Mouse (Mus musculus): ENCODE measurements around the gene Nucks1. TPM values are rescaled to one million over a fixed set of nuclear protein-coding genes. Genes with fewer than 3 reads are reported as not detected.

Nucks1 gene
- polyA plus RNA-seq, 1 experiment from 2014 or later = 102 TPM

DNA sequence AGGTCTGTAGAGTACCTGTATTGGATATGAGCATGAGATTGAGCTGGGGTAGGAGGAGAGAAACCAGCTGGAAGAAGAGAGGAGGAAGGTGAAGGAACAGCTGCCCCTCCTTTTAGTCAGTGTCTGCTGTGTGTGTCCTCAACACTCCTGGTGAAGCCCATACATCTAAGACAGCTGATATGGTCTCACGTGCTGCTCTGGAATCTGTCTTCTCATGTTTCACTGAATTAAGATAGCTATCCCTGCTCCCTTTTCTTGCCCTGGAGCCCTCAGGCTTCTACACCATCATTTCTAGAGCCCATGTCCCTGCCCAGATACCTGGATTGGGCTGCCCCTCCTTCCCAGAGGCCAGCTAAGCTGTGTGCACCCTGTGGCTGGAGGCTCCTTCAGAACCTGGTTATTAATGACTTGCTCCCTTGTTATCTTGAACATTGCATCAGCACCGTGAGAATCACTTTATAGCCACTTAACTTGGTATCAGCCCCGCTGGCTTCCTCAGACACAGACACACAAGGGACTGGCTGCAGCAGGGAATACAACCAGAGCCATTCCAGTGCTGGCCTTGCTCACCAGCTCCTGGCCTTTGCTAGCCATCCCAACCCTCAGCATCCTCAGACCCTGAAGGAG is 44.9 kb downstream of the Nucks1 start:
- 61% methylated on average over 3 of the region's 3 CpGs for WGBS
- no peak overlapping the region for H3K9ac ChIP-seq (replicated peaks)
- no peaks in the 10 kb centered on the region for H3K36me3 ChIP-seq
- H3K9me3 ChIP-seq = no peaks in the 10 kb centered on the region
- H3K4me1 ChIP-seq = peaks cover 4% of the 10 kb centered on the region; the same call in 1 of the 2 replicates
- no peak for ATAC-seq (ENCODE audit: low FRiP score, low read depth)
- H3K27me3 ChIP-seq = peaks cover 13% of the 10 kb centered on the region
- no peak overlapping the region for H3K4me2 ChIP-seq (replicated peaks)
- no peak overlapping the region for H3K27ac ChIP-seq (replicated peaks)
- no peak overlapping the region for H3K4me3 ChIP-seq

DNA sequence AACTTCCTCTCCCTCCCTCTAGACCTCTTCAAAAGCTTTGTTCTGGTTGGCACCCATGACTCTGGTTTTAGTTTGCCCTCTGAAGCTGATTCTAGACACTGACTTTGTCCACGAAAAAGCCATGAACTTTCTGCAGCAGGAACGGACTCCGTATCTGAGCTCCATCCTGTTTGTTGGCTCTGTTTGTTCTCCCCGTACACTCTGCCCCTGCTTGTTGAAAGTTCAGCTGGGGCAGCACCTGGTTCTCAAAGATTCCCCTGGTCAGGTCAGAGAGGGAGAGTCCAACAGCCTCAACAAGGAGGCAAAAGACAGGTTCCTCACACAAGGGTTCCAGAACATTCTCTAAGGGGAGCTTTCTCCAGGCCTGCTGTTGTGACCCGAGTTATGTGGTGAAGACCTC is 47.1 kb downstream of the Nucks1 start:
- H3K4me2 ChIP-seq (replicated peaks) = no peak overlapping the region
- no peak overlapping the region for H3K9ac ChIP-seq (replicated peaks)
- no peak for ATAC-seq (ENCODE audit: low FRiP score, low read depth)
- H3K4me3 ChIP-seq = no peak overlapping the region
- peaks cover 25% of the 10 kb centered on the region for H3K27me3 ChIP-seq
- no peak overlapping the region for H3K27ac ChIP-seq (replicated peaks)
- H3K9me3 ChIP-seq = no peaks in the 10 kb centered on the region
- peaks cover 8% of the 10 kb centered on the region; the same call in 1 of the 2 replicates for H3K4me1 ChIP-seq
- 89% methylated on average over 5 of the region's 5 CpGs for WGBS
- H3K36me3 ChIP-seq = no peaks in the 10 kb centered on the region

DNA sequence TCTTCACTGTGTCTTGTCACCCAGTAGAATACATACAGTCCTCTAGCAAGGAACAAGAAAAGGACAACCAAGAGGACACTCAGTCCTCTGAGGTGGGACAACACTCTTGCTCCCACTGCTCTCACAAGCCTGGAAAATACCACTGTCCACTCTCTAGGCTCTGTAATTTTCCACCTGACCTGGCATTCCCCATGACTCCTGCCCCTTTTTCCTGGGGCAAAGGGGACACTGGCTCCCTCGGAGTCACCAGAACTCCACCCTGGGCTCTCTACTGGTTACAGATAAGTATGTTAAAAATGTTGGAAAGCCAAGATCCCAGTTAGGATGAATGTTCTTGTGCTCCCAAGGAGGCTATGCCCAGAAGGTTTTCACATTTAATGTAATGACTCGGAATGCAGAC is 50.7 kb downstream of the Nucks1 start:
- Histone ChIP-seq H3K27ac (replicated peaks) (no peak overlapping the region), H3K9me3 (no peaks in the 10 kb centered on the region), H3K36me3 (no peaks in the 10 kb centered on the region), H3K27me3 (peaks cover 31% of the 10 kb centered on the region), H3K9ac (replicated peaks) (no peak overlapping the region), H3K4me1 (peaks cover 29% of the 10 kb centered on the region), H3K4me3 (no peak overlapping the region), H3K4me2 (replicated peaks) (no peak overlapping the region)
- ATAC-seq (ENCODE audit: low FRiP score, low read depth) = no peak
- 47% methylated on average over 2 of the region's 2 CpGs for WGBS

DNA sequence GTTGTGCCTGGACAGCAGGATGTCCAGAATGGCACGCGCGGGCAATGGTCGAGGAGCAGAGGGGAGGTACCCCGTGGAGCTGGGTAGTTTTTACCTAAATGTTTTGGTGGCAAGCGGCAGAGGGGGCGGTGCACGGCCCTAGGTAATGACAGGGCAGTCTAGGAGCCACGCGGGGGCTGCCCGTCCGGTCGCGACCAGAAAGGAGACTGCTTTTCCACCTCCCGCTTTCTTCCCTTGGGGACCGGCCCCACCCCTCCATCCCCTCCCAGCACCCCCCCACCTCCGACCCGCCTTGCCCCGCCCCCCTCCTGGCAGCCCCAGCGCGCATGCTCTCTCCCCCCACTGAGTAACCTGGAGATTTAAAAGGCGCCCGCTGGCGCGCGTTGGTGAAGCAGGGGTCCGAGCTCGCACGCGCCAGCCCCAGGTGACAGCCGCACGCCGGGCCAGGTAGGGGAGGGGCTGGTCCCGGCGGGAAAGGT is 52.3 kb downstream of the Nucks1 start, which contains the start of gene Slc45a3:
Gene Slc45a3 (plus strand): TSS at position 362 of the 479 bp plus-strand sequence.
- Histone ChIP-seq H3K4me3 (peak within 1 kb of the TSS; percentile 96), H3K27ac (replicated peaks) (peak within 1 kb of the TSS; percentile 35; the same call in 1 of the 2 replicates), H3K27me3 (peaks cover 33% of the 10 kb centered on the region), H3K4me2 (replicated peaks) (peak within 1 kb of the TSS; percentile 95), H3K4me1 (peaks cover 44% of the 10 kb centered on the region), H3K36me3 (no peaks in the 10 kb centered on the region), H3K9me3 (no peaks in the 10 kb centered on the region), H3K9ac (replicated peaks) (peak within 1 kb of the TSS; percentile 95)
- 0% methylated on average over 29 of the region's 35 CpGs for WGBS
- peak; percentile 79 for ATAC-seq (ENCODE audit: low FRiP score, low read depth)

DNA sequence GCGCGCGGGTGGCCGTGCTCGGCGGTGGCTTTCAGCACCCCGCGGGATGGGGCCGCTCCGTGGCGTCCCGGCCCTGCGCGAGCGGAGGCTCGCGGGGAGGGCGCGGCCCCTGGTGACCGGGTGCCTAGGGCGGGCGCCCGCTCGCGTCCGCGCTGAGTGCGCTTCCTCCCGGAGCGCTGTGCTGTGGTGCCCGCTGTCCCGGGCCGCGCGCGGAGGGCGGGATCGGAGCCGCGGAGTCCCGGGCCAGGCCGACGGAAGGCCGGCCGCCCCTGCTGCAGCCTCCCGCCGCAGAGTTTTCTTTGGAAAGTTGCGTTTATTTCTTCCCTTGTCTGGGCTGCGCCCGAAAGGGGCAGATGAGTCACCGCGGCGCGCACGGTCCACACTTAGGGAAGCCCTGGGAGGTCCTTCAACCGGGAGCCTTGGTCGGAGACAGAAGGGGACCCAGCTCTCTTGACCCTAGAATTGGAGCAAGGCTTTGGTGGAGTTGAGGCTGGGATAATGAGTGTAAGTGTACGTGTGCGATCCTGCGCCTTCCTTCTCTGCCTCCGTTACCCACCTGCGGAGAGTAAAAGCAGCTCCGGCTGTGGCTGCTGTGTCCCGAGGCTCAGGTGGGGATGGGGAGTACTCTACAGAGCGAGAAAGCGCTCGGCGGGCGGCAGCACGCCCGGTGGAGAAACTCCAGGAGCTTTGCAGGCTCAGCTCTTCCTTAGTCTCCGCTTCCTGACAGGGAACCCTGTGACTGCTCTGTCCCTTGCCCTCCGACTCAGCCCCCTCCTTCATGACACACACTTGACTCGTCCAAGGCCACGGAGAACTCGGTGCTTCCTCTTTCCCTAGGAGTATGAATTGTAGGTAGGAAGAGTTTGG is 53.0 kb downstream of the Nucks1 start:
- H3K36me3 ChIP-seq = no peaks in the 10 kb centered on the region
- WGBS = under 1% methylated on average over 57 of the region's 76 CpGs
- peaks cover 34% of the 10 kb centered on the region for H3K27me3 ChIP-seq
- peak overlapping the region; percentile 95 for H3K9ac ChIP-seq (replicated peaks)
- H3K27ac ChIP-seq (replicated peaks) = peak overlapping the region; percentile 35; the same call in 1 of the 2 replicates
- peaks cover 48% of the 10 kb centered on the region for H3K4me1 ChIP-seq
- H3K9me3 ChIP-seq = no peaks in the 10 kb centered on the region
- peak; percentile 65 for ATAC-seq (ENCODE audit: low FRiP score, low read depth)
- peak overlapping the region; percentile 95 for H3K4me2 ChIP-seq (replicated peaks)
- H3K4me3 ChIP-seq = peak overlapping the region; percentile 96

DNA sequence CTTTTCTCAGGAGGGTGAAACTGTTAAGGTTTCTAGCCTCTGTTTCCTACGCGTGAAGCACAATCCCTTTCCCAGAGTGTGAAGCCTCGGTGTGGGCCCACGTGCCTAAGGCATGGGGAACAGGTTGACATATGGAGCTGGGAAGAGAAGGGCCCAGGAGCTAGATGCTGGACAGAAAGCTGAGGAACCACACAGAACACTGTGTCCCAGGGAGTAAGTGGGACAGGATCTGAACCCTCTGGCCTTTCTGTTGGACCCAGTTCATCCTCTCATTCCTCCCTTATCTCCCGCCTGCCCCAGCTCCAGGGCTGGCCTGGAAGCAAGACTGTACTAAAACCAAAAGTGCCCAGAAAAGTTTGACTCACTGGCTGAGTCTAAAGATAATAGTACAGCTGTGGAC is 53.8 kb downstream of the Nucks1 start:
- Histone ChIP-seq H3K9ac (replicated peaks) (peak overlapping the region; percentile 95; the same call in 1 of the 2 replicates), H3K9me3 (no peaks in the 10 kb centered on the region), H3K4me3 (peak overlapping the region; percentile 96), H3K4me1 (peaks cover 56% of the 10 kb centered on the region), H3K27ac (replicated peaks) (peak overlapping the region; percentile 35; the same call in 1 of the 2 replicates), H3K36me3 (no peaks in the 10 kb centered on the region), H3K27me3 (peaks cover 34% of the 10 kb centered on the region), H3K4me2 (replicated peaks) (peak overlapping the region; percentile 95)
- ATAC-seq (ENCODE audit: low FRiP score, low read depth) = no peak
- 17% methylated on average over 5 of the region's 5 CpGs for WGBS

DNA sequence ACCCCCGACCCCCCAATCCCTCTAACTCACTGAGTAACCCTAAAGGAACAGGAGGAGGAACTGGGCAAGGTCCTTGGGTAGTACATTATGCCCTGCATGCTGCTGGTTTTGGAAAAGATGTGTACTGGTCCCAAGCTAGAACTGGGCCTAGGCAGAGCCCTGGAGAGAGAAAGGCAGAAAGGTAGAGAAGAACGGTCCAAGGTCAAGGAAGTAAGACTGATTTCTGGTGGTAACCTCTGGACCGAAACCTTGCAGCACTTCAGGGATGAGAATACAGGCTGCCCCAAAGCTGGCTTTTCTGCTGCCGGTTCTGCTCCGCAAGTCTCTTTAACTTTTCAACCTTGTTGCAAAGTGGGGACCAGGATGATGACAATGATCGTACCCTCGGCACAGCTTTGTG is 54.2 kb downstream of the Nucks1 start:
- peak overlapping the region; percentile 95; the same call in 1 of the 2 replicates for H3K9ac ChIP-seq (replicated peaks)
- peaks cover 34% of the 10 kb centered on the region for H3K27me3 ChIP-seq
- no peaks in the 10 kb centered on the region for H3K9me3 ChIP-seq
- H3K27ac ChIP-seq (replicated peaks) = no peak overlapping the region; the same call in 1 of the 2 replicates
- peak overlapping the region; percentile 96 for H3K4me3 ChIP-seq
- H3K4me2 ChIP-seq (replicated peaks) = peak overlapping the region; percentile 95
- 60% methylated on average over 7 of the region's 7 CpGs for WGBS
- peaks cover 58% of the 10 kb centered on the region for H3K4me1 ChIP-seq
- ATAC-seq (ENCODE audit: low FRiP score, low read depth) = no peak
- no peaks in the 10 kb centered on the region for H3K36me3 ChIP-seq

DNA sequence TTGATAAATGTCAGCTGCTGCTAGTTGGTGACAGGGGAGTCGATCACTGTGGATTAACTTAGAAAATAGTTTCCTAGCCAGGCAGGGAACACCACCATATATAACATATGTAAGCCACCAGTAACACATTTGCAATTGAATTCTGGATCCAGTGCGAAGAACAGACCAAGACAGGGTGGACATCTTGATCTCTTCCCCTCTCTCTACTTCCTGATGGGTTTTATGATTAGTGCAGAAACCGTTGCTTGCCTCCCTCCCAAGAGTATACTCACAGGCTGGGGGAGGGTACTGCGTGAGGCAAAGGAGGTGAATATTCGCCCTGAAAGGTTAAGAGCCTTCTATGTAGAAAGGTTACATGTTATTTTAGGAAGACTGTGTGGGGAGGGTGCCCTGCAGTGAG is 55.5 kb downstream of the Nucks1 start:
- Histone ChIP-seq H3K9ac (replicated peaks) (peak overlapping the region; percentile 28), H3K27ac (replicated peaks) (0 out of 2 replicates have a peak overlapping the region, but pooled peaks have one; percentile 11), H3K4me3 (peak overlapping the region; percentile 17; the same call in 1 of the 2 replicates), H3K27me3 (peaks cover 27% of the 10 kb centered on the region), H3K4me1 (peaks cover 71% of the 10 kb centered on the region), H3K36me3 (no peaks in the 10 kb centered on the region), H3K9me3 (no peaks in the 10 kb centered on the region), H3K4me2 (replicated peaks) (peak overlapping the region; percentile 95)
- WGBS = 35% methylated on average over 5 of the region's 5 CpGs
- ATAC-seq (ENCODE audit: low FRiP score, low read depth) = no peak

DNA sequence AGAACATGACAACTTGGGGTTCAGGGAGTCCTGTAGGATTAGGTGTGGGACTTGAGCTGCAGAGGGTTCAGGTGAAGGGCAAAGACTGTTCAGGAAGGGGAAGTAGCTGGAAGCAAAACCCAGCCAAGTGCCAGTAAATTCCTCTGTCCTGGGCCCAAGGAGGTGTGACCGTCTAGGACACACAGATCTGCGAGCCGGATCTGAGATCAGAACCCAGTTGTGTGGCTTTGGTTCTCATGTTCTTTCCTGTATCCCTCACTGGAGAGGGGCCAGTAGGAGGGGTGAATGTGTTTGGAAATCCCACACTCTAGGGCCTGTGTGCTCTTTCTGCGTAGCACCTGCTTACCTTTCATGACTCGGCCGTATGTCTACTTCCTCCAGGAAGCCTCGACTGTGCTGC is 57.0 kb downstream of the Nucks1 start:
- H3K27ac ChIP-seq (replicated peaks) = peak overlapping the region; percentile 27; the same call in 1 of the 2 replicates
- H3K4me2 ChIP-seq (replicated peaks) = peak overlapping the region; percentile 95
- H3K4me3 ChIP-seq = 0 out of 2 replicates have a peak overlapping the region, but pooled peaks have one; percentile 0

DNA sequence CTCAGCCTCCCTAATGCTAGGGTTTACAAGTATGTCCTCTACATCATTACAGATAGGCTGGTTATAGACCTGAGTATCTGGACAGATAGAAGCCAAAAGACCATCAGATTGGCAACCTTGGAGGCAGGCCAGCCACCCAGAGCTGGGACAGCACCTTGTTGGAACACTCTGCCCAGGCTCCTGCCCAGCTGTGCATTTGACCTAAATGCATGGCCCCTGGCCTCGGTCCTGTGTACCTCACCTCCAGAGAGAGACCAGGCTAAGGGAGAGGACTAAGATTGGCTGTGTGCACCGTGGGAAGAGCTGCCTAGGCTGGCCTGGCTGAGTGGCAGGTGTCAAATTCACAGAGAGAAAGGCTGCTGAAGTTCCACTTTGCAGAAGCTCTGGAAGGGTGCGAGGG is 58.2 kb downstream of the Nucks1 start:
- H3K4me1 ChIP-seq = peaks cover 88% of the 10 kb centered on the region
- H3K36me3 ChIP-seq = no peaks in the 10 kb centered on the region
- no peak overlapping the region for H3K4me3 ChIP-seq
- no peak for ATAC-seq (ENCODE audit: low FRiP score, low read depth)
- H3K27me3 ChIP-seq = peaks cover 17% of the 10 kb centered on the region
- H3K9ac ChIP-seq (replicated peaks) = peak overlapping the region; percentile 28; the same call in 1 of the 2 replicates
- no peaks in the 10 kb centered on the region for H3K9me3 ChIP-seq
- 17% methylated on average over 3 of the region's 3 CpGs for WGBS
- 0 out of 2 replicates have a peak overlapping the region, but pooled peaks have one; percentile 12 for H3K4me2 ChIP-seq (replicated peaks)
- H3K27ac ChIP-seq (replicated peaks) = peak overlapping the region; percentile 92

More for the DNA sequence above, 57.0 kb downstream of the Nucks1 start:
- H3K4me1 ChIP-seq = peaks cover 83% of the 10 kb centered on the region
- H3K9me3 ChIP-seq = no peaks in the 10 kb centered on the region
- peaks cover 17% of the 10 kb centered on the region for H3K27me3 ChIP-seq
- H3K36me3 ChIP-seq = no peaks in the 10 kb centered on the region
- 77% methylated on average over 7 of the region's 7 CpGs for WGBS
- no peak overlapping the region for H3K9ac ChIP-seq (replicated peaks)
- ATAC-seq (ENCODE audit: low FRiP score, low read depth) = no peak

DNA sequence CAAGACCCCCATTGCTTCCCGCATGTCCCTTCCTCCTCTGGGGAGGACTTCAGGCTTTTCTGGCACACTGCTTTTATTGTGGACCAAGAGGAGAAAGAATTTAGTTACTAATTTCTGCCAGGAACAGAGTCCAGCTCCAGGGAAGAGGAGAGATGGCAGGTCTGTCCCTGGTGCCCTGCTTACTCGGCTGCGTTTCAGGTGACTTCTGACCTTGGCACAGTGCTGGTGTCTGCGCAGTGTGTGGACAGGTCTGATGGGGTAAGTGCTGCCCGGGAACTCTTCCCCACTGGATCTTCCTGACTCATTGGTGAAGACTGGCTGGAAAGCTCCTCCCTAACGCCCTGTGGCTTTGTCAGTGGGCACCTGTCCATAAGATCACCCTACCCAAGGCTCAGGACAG is 58.6 kb downstream of the Nucks1 start:
- peak overlapping the region; percentile 92 for H3K27ac ChIP-seq (replicated peaks)
- H3K9me3 ChIP-seq = no peaks in the 10 kb centered on the region
- peaks cover 13% of the 10 kb centered on the region for H3K27me3 ChIP-seq
- H3K4me3 ChIP-seq = no peak overlapping the region
- 65% methylated on average over 6 of the region's 6 CpGs for WGBS
- H3K36me3 ChIP-seq = no peaks in the 10 kb centered on the region
- H3K4me1 ChIP-seq = peaks cover 88% of the 10 kb centered on the region
- 0 out of 2 replicates have a peak overlapping the region, but pooled peaks have one; percentile 12 for H3K4me2 ChIP-seq (replicated peaks)
- H3K9ac ChIP-seq (replicated peaks) = peak overlapping the region; percentile 28; the same call in 1 of the 2 replicates
- ATAC-seq (ENCODE audit: low FRiP score, low read depth) = no peak

Measured in midbrain, embryonic 12.5 days (tissue).